Mouse (Mus musculus): Measurements from ENCODE around the gene Plppr5. TPM values are rescaled to one million over a fixed set of nuclear protein-coding genes. Genes with fewer than 3 reads are reported as not detected.

The Plppr5 gene
- polyA plus RNA-seq, 1 experiment from 2014 or later = not detected

DNA sequence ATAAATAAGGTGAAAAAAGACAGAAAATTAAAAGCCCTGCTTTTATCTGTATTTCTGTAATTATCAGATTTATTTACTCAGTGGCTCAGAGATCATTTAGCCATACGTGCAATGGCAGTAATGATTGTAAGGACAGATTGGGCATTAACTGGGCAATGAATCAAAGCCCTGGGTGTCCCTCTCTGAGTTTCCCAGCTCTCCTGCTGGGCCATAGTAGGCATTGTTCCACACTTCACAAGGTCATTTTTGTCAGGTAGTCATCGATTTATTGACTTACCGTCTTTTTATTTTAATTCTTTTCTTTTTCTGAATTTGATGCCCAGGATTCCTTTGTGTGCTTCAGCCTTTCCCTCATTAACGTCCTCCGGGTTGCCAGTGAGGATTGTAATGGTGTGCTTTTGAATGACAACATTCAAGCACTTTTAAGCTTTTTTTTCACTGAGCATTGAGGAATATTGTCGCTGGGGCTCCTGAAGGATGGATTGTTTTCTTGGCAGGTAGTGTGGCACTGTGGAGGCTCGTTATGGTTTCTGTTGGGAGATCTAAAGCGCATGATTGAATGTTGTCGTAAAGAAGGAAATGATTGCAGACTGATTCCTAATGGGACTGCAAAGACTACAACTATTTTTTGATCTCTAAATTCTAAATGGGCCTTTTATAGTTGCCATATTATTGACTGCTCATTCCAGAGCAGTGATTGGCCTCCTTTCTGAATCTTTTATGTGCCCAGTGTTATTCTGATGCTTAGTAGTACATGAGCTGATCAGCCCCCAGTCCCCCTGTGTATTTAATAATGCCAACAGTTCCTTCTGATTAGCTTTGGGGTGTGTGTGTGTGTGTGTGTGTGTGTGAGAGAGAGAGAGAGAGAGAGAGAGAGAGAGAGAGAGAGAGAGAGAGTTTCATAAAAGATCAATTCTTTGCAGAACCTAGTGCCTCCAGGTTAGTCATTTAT, 154.8 kb downstream of the Plppr5 start:
- no peaks in the 10 kb centered on the region for H3K36me3 ChIP-seq (ENCODE audit: inconsistent target)
- WGBS (ENCODE audit: missing documents) = 84% methylated on average over 9 of the region's 9 CpGs
- no peaks in the 10 kb centered on the region for H3K79me2 ChIP-seq (ENCODE audit: inconsistent target)

GRCm38 (mm10) chr3:117731545-117731944, 156.9 kb downstream of the Plppr5 start:
- Histone ChIP-seq H3K27ac (no peak overlapping the region), H3K36me3 (ENCODE audit: inconsistent target) (no peaks in the 10 kb centered on the region), H3K4me3 (ENCODE audit: inconsistent target) (no peak overlapping the region), H3K79me2 (ENCODE audit: inconsistent target) (no peaks in the 10 kb centered on the region)
- 85% methylated on average over 3 of the region's 3 CpGs for WGBS (ENCODE audit: missing documents)

More for the DNA sequence above, 154.8 kb downstream of the Plppr5 start:
- Histone ChIP-seq H3K27ac (no peak overlapping the region), H3K4me3 (ENCODE audit: inconsistent target) (no peak overlapping the region)

GRCm38 (mm10) chr3:117732661-117733060, 158.0 kb downstream of the Plppr5 start:
- no peaks in the 10 kb centered on the region for H3K36me3 ChIP-seq (ENCODE audit: inconsistent target)
- H3K79me2 ChIP-seq (ENCODE audit: inconsistent target) = no peaks in the 10 kb centered on the region
- no peak overlapping the region for H3K27ac ChIP-seq
- no peak overlapping the region for H3K4me3 ChIP-seq (ENCODE audit: inconsistent target)
- 88% methylated on average over 4 of the region's 4 CpGs for WGBS (ENCODE audit: missing documents)

Other genes with a start within 250 kb of the Plppr5 start
- gene Plppr4, start 214.0 kb upstream of the Plppr5 start, polyA plus RNA-seq (2018) = 0.04 TPM in 1 of 3 replicates, not detected in the others

Data from macrophage (primary cell).